Mouse (Mus musculus): ENCODE data around the gene Kcnk3. TPM values are rescaled to one million over a fixed set of nuclear protein-coding genes. Genes with fewer than 3 reads are reported as not detected.

The Kcnk3 gene
- polyA plus RNA-seq, 1 experiment from 2014 or later, result 11.1 TPM

DNA sequence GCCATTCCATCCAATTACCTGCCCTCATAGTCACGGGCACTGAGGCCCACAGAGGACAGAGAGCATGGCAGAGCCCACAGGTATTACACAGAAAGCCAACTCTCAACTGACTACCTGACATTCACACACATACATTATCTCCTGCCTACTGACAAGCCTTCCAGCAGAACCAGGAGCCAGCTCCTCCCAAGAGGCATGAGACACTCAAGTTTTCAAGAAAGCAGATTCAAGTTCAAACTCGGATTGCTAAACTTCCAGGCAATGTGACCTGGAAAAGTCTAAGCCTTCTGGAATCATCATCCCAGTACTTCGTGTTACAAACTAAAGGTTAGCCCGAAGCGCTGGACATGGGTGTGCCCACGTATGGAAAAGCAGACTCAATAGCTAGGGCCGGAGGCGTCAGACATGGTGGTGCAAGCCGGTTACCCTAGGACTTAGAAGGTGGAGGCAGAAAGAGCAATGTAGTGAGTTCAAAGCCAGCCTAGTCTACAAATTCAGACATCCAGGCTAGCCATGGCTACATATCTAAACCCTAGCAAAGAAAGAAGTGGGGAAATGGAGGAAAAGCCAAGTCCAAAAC lies 33.3 kb downstream of the Kcnk3 start:
- no peaks in the 10 kb centered on the region for H3K9me3 ChIP-seq (ENCODE audit: control insufficient read depth, low read length)
- no peak overlapping the region for H3K27ac ChIP-seq (replicated peaks)
- ATAC-seq (ENCODE audit: low FRiP score, low TSS enrichment) (no peak), DNase-seq (ENCODE audit: low spot score) (no peak)
- H3K9ac ChIP-seq (ENCODE audit: low read length), result no peak overlapping the region
- no peaks in the 10 kb centered on the region for H3K27me3 ChIP-seq (ENCODE audit: control insufficient read depth, insufficient read depth, low read length)
- no peaks in the 10 kb centered on the region for H3K36me3 ChIP-seq (ENCODE audit: control insufficient read depth, insufficient read depth, low read length)
- TF ChIP-seq CTCF (IDR thresholded peaks at IDR 0.05; ENCODE audit: low read depth) (no peak), EP300 (optimal IDR thresholded peaks at IDR 0.05) (no peak)
- H3K4me2 ChIP-seq (replicated peaks; ENCODE audit: low read depth), result no peak overlapping the region
- no peak overlapping the region for H3K4me3 ChIP-seq (ENCODE audit: low read depth, low read length)
- WGBS, result 93% methylated on average over 9 of the region's 9 CpGs
- H3K4me1 ChIP-seq (replicated peaks; ENCODE audit: control insufficient read depth, insufficient read depth), result peaks cover 4% of the 10 kb centered on the region

- Histone ChIP-seq H3K36me3 (ENCODE audit: control insufficient read depth, insufficient read depth, low read length) (no peaks in the 10 kb centered on the region), H3K27me3 (ENCODE audit: control insufficient read depth, insufficient read depth, low read length) (no peaks in the 10 kb centered on the region), H3K4me3 (ENCODE audit: low read depth, low read length) (no peak overlapping the region), H3K9me3 (ENCODE audit: control insufficient read depth, low read length) (no peaks in the 10 kb centered on the region), H3K4me2 (replicated peaks; ENCODE audit: low read depth) (peak overlapping the region; percentile 53; the same call in 1 of the 2 replicates), H3K4me1 (replicated peaks; ENCODE audit: control insufficient read depth, insufficient read depth) (peaks cover 4% of the 10 kb centered on the region), H3K9ac (ENCODE audit: low read length) (no peak overlapping the region), H3K27ac (replicated peaks) (no peak overlapping the region)
- no peak for ATAC-seq (ENCODE audit: low FRiP score, low TSS enrichment)
- TF ChIP-seq EP300 (optimal IDR thresholded peaks at IDR 0.05), result no peak
- TF ChIP-seq CTCF (IDR thresholded peaks at IDR 0.05; ENCODE audit: low read depth), result no peak
- WGBS, result 70% methylated on average over 22 of the region's 22 CpGs
- DNase-seq (ENCODE audit: low spot score), result no peak
Observed at GRCm38 (mm10) chr5:30621844-30622176, 33.8 kb downstream of the Kcnk3 start.

DNA sequence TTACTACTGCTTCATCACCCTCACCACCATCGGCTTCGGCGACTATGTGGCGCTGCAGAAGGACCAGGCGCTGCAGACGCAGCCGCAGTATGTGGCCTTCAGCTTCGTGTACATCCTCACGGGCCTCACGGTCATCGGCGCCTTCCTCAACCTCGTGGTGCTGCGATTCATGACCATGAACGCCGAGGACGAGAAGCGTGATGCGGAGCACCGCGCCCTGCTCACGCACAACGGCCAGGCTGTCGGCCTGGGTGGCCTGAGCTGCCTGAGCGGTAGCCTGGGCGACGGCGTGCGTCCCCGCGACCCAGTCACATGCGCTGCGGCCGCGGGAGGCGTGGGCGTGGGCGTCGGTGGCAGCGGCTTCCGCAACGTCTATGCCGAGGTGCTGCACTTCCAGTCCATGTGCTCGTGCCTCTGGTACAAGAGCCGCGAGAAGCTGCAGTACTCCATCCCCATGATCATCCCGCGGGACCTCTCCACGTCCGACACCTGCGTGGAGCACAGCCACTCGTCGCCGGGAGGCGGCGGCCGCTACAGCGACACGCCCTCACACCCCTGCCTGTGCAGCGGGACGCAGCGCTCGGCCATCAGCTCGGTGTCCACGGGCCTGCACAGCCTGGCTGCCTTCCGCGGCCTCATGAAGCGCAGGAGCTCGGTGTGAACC lies 34.3 kb downstream of the Kcnk3 start:
- Histone ChIP-seq H3K9me3 (ENCODE audit: control insufficient read depth, low read length) (no peaks in the 10 kb centered on the region), H3K27ac (replicated peaks) (no peak overlapping the region), H3K9ac (ENCODE audit: low read length) (no peak overlapping the region; the same call in 1 of the 2 replicates), H3K27me3 (ENCODE audit: control insufficient read depth, insufficient read depth, low read length) (no peaks in the 10 kb centered on the region), H3K4me3 (ENCODE audit: low read depth, low read length) (peak overlapping the region; percentile 19), H3K36me3 (ENCODE audit: control insufficient read depth, insufficient read depth, low read length) (no peaks in the 10 kb centered on the region), H3K4me2 (replicated peaks; ENCODE audit: low read depth) (peak overlapping the region; percentile 53), H3K4me1 (replicated peaks; ENCODE audit: control insufficient read depth, insufficient read depth) (peaks cover 4% of the 10 kb centered on the region)
- ATAC-seq (ENCODE audit: low FRiP score, low TSS enrichment) (peak; percentile 44), DNase-seq (ENCODE audit: low spot score) (peak; percentile 57)
- 16% methylated on average over 69 of the region's 69 CpGs for WGBS
- peak; percentile 29; the same call in 1 of the 2 replicates for TF ChIP-seq CTCF (IDR thresholded peaks at IDR 0.05; ENCODE audit: low read depth)
- TF ChIP-seq EP300 (optimal IDR thresholded peaks at IDR 0.05), result no peak

- DNase-seq (ENCODE audit: low spot score), result no peak
- Histone ChIP-seq H3K36me3 (ENCODE audit: control insufficient read depth, insufficient read depth, low read length) (no peaks in the 10 kb centered on the region), H3K9me3 (ENCODE audit: control insufficient read depth, low read length) (no peaks in the 10 kb centered on the region), H3K4me2 (replicated peaks; ENCODE audit: low read depth) (peak overlapping the region; percentile 53), H3K27me3 (ENCODE audit: control insufficient read depth, insufficient read depth, low read length) (no peaks in the 10 kb centered on the region), H3K4me1 (replicated peaks; ENCODE audit: control insufficient read depth, insufficient read depth) (peaks cover 3% of the 10 kb centered on the region), H3K4me3 (ENCODE audit: low read depth, low read length) (peak overlapping the region; percentile 19), H3K27ac (replicated peaks) (no peak overlapping the region), H3K9ac (ENCODE audit: low read length) (0 out of 2 replicates have a peak overlapping the region, but pooled peaks have one; percentile 13)
- ATAC-seq (ENCODE audit: low FRiP score, low TSS enrichment), result no peak
- whole genome bisulfite sequencing, result 19% methylated on average over 10 of the region's 10 CpGs
- TF ChIP-seq CTCF (IDR thresholded peaks at IDR 0.05; ENCODE audit: low read depth) (no peak), EP300 (optimal IDR thresholded peaks at IDR 0.05) (no peak)
Observed at GRCm38 (mm10) chr5:30622841-30623185, 34.8 kb downstream of the Kcnk3 start.

- Histone ChIP-seq H3K9me3 (ENCODE audit: control insufficient read depth, low read length) (no peaks in the 10 kb centered on the region), H3K27ac (replicated peaks) (no peak overlapping the region), H3K9ac (ENCODE audit: low read length) (no peak overlapping the region), H3K4me2 (replicated peaks; ENCODE audit: low read depth) (no peak overlapping the region), H3K27me3 (ENCODE audit: control insufficient read depth, insufficient read depth, low read length) (no peaks in the 10 kb centered on the region), H3K4me1 (replicated peaks; ENCODE audit: control insufficient read depth, insufficient read depth) (no peaks in the 10 kb centered on the region; the same call in 1 of the 2 replicates), H3K36me3 (ENCODE audit: control insufficient read depth, insufficient read depth, low read length) (no peaks in the 10 kb centered on the region), H3K4me3 (ENCODE audit: low read depth, low read length) (no peak overlapping the region)
- 84% methylated on average over 2 of the region's 2 CpGs for WGBS
- TF ChIP-seq EP300 (optimal IDR thresholded peaks at IDR 0.05), result no peak
- no peak for TF ChIP-seq CTCF (IDR thresholded peaks at IDR 0.05; ENCODE audit: low read depth)
- DNase-seq (ENCODE audit: low spot score) (no peak), ATAC-seq (ENCODE audit: low FRiP score, low TSS enrichment) (no peak)
Observed at GRCm38 (mm10) chr5:30623380-30623779, 35.4 kb downstream of the Kcnk3 start.

DNA sequence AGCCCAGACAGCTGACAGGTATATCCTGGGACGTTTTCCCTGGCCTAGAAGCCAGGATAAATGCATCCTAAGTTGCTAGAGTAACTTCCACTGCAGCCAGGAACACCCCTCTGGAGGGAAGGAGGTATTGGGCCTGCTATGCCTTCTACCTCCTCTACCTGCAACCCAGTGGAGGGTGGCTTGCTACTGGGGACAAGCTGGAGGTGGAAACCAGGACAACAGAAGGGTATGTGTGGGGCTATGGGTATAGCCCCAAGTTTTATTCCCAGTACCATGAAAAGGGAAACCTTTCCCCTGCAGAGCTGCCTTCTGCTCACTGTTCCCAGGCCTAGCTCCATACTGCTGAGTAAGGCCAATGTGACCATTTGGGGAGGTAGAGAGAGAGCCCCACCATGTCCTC lies 36.3 kb downstream of the Kcnk3 start:
- WGBS, result 64% methylated on average over 1 of the region's 1 CpGs
- H3K4me1 ChIP-seq (replicated peaks; ENCODE audit: control insufficient read depth, insufficient read depth), result no peaks in the 10 kb centered on the region; the same call in 1 of the 2 replicates
- H3K9ac ChIP-seq (ENCODE audit: low read length), result no peak overlapping the region
- H3K9me3 ChIP-seq (ENCODE audit: control insufficient read depth, low read length), result no peaks in the 10 kb centered on the region
- no peak for TF ChIP-seq EP300 (optimal IDR thresholded peaks at IDR 0.05)
- TF ChIP-seq CTCF (IDR thresholded peaks at IDR 0.05; ENCODE audit: low read depth), result no peak
- no peak for DNase-seq (ENCODE audit: low spot score)
- H3K4me2 ChIP-seq (replicated peaks; ENCODE audit: low read depth), result peak overlapping the region; percentile 17; the same call in 1 of the 2 replicates
- no peaks in the 10 kb centered on the region for H3K27me3 ChIP-seq (ENCODE audit: control insufficient read depth, insufficient read depth, low read length)
- no peaks in the 10 kb centered on the region for H3K36me3 ChIP-seq (ENCODE audit: control insufficient read depth, insufficient read depth, low read length)
- H3K4me3 ChIP-seq (ENCODE audit: low read depth, low read length), result no peak overlapping the region
- no peak for ATAC-seq (ENCODE audit: low FRiP score, low TSS enrichment)
- no peak overlapping the region for H3K27ac ChIP-seq (replicated peaks)

All from stomach, postnatal 0 days (tissue).